Mouse (Mus musculus): ENCODE measurements around the gene Dctn3. TPM values are rescaled to one million over a fixed set of nuclear protein-coding genes. Genes with fewer than 3 reads are reported as not detected.
"Not testable (repeated sequence)": the region's sequence is repeated elsewhere in the genome, so short reads cannot be mapped to it uniquely, and the experiment has no call there.

The Dctn3 gene
- 100 to 1,000 TPM; 113 to 133 (median 119) TPM for total RNA-seq (2022)

DNA sequence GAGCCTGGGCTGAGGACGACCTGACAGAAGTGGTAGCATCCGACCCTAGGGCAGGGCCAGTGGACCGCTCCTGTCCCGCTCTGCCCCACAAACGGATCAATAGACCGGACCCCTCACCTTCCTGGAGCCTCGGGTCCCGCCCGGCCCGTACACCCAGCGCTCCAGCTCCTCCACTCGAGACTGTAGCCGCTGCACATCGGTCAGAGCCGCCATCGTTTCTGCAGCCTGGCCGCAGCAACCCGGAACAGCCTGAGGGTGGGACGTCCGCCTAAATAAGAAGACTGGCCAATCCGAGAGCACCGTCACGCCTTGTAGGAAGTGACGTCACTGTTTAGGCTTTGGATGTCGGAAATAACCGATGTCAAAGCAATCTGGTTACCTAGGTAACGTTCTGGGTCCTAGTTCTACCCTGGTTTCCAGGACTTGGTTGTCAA, at the start of gene Dctn3:
Dctn3 (minus strand) TSS at position 253 of the 434 bp plus-strand sequence.
- peak; percentile 90 for DNase-seq

DNA sequence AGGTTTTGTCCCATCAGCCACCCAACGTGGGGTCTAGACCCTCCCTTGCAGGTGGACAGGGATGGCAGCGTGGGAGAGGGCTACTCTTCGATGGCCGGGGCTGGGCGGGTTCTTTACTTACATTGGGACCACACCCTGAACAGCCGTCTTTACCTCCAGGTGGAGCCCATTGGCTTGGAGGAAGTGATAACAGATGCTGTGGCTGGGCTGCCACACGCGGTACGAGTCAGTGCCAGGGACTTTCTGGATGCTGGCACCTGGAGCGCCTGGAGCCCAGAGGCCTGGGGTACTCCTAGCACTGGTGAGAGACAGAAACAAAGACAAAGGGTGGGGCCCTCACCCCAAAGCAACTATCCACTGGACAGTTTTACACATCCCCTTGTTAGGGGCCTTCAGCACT, 44.3 kb upstream of the Dctn3 start:
- not testable (repeated sequence) for DNase-seq

DNA sequence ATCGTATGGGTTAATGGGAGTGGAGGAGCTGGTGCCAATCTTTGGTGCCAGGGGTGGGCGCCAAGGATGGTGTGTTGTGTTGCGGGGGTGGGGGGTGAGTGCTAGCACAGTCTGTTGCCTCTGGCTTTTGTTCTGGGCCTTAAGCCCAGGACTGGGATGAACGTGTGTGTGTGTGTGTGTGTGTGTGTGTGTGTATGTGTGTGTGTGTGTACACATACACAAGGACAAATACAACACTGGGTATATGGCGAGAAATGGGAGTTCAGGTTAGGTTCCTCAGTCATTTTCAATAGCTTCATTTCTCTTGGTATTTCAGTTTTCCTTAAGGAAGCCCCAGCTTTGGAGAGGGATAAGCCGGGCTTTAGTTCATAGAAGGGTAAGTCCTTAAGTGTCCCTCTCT, 40.2 kb upstream of the Dctn3 start:
- DNase-seq: not testable (repeated sequence)

DNA sequence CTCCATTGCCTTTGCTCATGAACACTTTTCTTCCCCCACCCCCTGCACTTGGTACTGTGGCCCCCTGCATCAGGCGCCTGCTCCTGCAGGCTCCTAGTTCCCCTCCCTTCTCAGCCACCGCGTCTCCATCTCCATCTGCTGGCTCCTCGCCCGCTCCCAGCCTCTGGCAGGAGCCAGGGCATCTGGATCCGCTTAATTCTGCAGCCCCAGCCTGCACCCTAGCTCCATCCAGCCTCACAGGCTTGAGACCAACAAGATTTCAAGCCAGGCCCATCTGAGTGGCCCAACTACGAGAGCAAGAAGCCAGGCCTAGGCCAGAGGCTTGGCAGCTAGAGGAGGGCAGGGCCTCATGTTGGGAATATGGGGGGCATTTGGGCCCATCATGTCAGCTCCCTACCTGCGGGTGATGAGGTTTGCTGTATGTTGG, 39.7 kb upstream of the Dctn3 start:
- not testable (repeated sequence) for DNase-seq

DNA sequence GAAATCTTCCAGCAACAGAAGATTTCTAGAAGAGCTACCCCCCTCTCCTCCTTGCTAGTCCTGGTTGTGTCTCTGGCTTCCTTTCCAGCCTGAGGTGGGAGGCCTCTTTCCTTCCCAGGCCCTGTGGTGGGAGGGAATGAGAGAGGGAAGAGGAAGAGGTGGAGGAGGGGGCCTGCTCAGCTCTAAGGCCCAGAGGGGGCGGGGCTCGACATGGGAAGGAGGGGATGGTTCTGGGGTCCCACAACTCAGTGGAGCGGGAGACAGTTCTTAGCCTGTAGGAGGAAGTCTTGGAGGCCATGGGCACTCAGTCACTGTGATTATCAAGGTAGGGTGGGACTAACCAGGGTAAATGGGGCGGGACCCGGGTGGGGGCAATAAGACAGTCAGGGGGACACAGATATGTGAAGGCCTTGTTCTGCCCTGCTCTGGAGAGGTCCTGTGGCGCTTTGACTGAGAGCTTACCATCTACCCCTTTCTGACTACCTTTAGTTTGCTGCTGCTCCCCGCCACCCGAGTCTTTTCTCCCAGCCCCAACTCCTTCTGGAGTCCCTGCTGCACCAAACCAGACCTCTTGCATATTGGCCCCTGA, 39.2 kb upstream of the Dctn3 start:
- DNase-seq: no peak

DNA sequence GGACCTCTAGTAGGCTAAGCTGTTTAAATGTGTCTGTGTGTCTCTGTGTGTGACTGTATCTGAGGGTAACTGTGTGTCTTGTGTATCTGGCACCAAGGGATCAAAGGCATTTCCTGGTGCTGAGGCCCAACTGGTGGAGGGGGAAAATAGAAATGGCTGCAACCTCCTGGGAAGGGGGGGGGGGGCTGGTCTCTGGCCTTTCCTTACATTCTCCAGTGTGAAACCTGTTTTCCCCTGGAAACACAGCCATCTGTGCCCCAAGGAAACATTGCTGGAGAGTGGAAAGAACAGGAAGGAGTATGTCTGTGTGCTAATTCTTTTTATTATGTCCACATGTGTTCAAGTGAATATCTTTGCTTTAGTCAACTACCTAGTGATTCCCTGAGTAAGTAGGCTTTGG, 38.7 kb upstream of the Dctn3 start:
- DNase-seq: no peak

DNA sequence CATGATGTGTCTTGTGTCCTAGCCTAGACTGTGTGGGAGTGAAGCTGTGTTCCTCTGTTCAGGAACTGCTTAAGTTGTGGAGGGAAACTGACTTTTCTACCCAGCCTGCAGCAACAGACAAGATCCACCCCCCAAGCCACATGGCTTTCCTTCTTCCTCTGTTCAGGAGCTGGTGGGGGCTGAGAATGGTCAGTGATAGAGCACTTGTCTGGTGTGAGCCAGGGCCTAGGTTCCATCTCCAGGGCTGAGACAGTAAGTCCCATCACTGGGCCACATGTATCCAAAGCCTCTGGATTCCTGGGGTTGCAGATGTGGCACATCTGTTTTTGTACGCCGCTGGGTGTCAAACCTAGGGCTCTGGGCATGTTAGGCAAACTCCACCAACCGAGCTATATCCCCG, 37.9 kb upstream of the Dctn3 start:
- no peak for DNase-seq

DNA sequence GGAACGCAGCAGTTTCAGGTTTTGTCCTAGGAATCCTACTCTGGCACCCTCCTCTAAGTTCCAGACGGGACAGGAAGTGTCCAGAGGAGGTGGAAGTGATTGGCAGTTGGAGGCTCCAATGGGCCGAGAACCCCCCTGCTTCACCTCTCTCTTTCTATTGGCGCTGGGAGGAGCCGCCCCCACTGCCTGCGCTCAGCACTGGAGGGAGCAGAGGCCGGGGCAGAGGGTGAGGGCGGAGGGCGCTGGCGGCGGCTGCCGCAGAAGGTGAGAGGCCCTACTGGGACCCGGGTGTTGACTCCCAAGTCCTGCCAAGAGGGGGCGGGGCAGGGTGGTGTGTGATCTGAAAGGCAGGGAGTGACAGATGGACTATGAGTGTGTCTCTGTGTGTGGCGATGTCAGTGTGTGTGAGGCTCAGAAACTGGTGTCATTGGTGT, 37.3 kb upstream of the Dctn3 start:
- DNase-seq: peak; percentile 94

DNA sequence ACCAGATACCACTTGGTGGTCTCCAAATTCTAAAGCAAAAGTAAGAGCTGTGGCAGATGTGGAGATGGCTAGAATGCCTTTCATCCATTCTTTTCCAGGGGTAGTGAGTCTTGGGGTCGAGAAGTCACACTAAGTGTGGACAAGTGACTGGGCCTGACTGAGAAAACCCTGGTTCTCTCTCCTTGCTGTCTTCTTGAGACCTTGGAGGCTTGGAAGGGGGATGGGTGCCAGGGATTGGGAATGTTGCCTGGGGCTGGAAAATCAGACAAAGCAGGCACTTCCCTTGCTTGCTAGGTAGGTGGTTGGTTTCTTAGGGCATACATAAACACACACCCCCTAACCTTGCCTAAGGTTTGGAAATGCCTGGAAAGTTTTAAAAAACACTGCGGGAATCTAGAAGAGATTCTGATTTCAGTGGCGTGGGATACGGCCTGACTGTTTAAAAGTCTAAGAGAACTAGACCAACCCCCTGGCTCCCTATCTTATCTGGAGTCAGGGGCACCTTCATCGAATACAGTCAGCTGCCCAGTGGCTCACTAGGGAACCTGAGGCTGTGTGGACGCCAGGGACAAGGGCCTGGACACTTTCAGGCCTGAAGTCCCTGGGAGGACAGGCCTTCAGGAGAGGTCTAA, 36.8 kb upstream of the Dctn3 start:
- no peak for DNase-seq

DNA sequence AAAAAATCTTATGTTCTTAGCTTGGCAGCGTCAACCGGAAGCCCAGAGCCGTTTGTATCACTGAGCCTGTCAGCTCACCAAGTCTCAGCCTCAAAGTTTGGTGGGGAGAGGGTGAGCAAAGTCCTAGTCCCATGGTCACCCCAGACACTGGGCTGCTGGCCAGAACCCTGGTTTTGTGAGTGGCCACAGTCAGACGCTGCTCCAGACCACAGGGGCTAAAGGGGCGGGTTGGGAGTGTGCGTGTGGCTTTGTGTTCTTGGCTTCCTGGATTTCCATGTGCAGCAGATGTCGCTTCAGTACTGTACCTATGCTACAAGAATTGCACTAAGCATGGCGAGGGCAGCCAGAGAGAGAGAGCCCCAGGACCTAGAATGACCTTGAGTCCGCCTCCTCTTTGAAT, 36.2 kb upstream of the Dctn3 start:
- no peak for DNase-seq

DNA sequence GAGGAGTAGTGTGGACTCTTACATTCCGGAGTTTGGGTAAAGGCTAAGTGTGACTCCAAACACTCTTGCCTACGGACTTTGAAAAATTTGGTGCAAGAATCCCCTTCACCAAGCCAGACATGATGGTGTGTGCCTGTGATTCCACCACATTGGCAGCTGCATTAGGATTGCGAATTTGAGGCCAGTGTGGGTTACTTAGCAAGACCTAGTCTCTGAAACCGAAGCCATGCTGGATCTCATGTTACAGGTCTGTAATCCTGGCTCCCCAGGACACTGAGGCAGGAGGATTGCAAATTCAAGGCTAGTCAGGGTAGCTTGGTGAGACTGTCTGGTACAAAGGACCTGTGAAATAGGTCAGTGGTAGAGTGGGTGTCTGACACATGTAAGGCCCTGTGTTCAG, 35.7 kb upstream of the Dctn3 start:
- DNase-seq: no peak

DNA sequence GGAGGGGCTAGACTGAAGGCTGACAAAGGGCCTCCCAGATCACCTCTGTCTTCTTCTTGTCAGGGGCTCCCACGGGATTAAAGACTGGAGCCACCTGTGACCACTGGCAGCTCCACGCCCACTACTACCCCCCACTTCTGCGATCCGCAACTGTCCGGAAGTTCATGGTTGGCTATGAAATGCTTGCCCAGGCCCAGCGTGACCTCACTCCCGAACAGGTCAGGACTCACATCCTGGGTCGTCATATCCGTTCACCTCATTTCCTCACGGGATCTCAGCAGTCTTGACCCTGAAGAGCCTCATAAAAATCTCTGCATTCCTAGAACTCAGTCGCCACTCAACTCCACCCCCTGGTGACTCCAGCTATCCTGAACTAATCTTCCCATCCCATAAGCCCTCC, 35.1 kb upstream of the Dctn3 start:
- DNase-seq: no peak

DNA sequence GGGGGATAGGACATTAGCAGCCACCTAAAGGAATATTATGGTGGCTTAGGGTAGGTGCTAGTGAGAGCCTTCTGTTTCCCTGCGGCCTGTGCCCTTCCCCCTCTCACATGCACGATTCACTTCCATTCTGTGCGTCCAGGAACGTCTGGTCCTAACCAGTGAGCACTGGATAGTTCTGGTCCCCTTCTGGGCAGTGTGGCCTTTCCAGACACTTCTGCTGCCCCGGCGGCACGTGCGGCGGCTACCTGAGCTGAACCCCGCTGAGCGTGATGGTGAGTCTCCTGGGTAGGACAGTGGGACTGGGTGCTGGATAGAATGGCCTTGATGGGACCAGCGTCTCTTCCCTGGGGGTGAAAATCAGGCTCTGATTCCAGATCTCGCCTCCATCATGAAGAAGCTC, 34.4 kb upstream of the Dctn3 start:
- DNase-seq: no peak

DNA sequence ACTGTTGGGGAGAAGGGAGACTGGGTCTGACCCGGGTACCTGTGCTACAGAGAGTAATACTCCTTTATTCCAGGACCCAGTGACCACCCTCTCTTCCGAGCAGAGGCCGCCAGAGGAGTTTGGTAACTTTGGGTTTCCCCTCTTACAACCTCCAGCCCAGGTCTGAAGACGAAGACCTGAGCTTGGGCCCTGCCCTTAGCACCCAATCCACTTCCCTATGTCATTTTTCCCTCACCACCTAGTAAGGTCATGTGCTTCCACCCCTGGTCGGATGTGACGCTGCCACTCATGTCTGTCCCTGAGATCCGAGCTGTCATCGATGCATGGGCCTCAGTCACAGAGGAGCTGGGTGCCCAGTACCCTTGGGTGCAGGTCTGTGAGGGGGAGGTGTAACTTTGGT, 33.5 kb upstream of the Dctn3 start:
- no peak for DNase-seq

DNA sequence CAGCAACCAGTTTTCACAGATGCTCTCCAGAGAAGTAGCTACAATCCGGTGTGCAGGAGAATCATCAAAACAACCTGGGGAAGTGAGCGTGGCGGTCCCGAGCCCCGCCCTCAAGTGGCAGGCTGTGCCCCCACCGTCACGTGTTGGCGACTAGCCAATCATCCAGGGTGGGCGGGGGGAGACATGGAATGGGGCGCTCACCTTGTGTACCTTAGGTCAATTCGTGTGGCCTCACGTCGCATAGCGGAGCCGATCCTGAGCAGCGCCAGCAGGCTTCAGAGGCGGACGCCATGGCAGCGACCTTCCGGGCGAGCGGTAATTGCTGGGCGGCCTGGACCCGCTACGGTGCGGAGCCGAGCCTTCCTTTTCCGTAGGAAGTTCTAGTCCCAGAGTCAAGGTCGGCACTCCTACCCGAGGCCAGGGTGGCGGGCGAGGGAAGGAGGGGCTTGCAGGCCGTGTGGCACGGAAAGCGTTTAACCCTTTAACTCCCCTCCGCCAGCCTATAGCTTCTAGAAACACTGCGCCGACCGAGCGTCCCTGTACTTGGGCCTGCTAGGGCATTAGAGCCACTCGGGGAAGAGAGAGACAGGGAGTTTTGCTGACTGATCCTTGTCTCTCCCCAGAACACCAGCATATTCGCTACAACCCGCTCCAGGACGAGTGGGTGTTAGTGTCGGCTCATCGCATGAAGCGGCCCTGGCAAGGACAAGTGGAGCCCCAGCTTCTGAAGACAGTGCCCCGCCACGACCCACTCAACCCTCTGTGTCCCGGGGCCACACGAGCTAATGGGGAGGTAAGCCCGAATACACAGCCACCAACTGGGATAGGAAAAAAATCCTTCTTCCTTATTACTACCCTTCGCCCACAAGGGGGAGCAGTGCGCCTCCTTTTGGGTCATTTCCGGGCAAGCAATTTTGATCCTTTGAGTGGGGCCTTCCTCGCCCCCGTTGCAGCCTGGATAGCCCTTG, 32.7 kb upstream of the Dctn3 start, which contains the start of gene Sigmar1:
Sigmar1 (minus strand) TSS at position 820 of the 968 bp plus-strand sequence.
- DNase-seq: peak; percentile 86

DNA sequence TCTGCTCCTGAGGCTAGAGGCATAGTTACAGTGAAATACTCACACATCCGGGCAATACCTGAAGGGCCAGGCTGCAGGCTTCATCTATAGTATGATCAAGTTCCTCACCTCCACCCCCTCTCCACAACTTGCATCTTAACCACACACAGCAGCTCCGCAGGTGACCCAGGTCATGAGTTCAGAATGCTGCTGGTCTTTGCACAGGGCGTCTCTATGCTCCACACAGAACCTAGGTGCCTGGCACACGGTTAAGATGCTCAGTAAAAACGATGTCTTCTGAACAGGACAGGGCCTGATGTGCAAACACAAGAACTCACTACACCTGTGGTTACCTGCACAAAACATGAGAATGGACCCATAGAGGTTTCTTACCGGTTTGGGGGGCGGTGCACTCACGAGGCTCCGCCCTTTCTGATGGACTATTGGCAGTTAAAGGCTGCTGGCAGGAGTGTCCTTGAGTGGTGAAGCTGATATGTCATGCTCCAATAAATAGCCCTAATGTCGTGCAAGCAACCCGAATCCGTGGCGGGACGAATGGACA, 31.9 kb upstream of the Dctn3 start, which contains the start of gene Galt:
Galt (plus strand) TSS at position 432 of the 541 bp plus-strand sequence.
- no peak for DNase-seq

DNA sequence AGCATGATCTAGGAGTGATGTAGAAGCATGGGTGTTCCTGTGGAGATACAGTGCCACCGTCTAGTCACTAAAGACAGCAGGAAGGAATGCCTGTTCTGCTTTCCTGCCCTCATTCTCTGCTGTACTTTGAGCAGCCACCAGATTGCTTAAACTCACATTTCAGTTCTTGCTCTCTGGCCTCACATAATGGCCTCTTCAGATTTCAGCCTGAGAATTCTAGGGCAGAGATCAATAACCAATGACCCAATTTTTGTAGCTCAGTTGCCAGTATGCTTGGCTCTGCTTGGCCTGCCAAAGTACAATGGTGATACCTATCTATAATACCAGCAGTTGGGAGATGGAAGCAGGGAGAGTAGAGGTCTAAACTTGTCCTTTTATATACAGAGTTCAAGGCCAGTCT, 22.1 kb upstream of the Dctn3 start:
- no peak for DNase-seq

DNA sequence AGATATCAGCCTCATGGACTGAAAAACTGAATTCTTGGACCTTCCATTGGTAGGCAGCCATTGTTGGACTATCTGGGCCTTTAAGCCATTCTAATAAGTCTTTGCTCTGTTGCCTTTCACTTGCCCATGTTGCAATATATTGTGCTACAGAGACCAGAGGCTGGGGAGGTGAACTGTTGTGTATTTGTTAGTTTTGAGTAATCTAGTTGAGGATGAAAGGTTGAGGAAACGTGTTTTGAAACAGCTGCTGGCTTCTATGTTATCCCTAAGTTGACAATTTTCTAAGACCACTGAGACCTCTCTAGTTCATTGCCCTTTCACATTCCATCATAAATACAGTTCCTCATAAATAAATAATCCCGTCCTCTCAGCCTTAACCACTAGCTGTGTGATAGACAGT, 21.2 kb upstream of the Dctn3 start:
- no peak for DNase-seq

DNA sequence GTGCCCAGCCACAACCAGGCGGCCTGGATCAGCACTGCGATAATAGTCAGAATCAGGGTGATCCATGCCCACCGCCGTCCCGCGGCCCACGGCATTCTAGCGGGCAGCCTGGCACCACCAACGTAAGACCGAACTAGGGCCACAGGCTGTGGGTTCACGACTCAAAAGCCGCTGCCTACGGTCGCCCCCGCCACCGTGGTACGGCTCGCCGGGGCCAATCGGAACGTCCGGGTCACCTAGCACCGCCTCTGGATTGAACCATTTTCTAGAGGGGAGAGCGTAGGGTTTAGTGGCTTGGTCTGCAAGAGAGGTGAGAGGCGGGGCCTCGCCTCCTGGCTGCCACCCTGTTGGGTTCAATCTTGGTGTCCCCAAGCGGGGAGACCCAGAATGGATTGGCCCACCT, 18.2 kb upstream of the Dctn3 start:
- peak; percentile 93 for DNase-seq

DNA sequence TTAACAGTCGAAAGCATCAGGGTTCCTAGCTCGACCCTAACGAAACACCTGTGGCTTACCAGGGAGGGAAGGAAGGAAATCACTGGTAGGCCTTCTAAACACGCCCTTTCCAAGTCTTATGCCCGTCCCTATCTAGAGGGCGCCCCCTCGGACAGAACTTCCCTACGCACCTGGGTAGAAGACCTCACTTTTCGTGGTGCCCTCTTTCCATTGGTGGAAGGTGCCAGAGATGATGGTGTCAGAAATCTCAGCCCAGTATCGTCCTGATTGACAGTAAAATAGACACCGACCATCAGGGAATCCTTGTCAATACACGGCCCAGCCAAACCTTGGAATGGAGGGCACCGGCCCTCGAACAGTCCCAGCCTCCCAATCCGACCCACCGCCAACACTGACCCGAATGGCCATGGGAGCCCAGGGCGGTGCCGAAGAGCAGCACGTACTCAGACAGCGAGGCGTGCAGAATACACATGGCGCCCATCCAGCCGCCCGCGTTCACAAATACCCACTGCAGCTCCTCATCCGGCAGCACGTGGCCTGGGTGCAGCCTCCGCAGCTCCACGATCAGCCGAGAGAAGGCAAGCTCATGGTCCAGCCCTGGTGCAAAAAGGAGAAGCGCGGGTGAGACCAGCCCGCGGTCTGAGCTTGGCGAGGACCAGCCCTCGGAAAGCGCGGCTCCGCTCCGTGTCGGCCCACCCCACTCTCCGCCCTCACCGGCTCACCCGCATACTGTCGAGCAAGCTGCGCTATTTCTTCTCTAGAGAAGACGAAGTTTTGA, 17.6 kb upstream of the Dctn3 start:
- DNase-seq: peak; percentile 60

DNA sequence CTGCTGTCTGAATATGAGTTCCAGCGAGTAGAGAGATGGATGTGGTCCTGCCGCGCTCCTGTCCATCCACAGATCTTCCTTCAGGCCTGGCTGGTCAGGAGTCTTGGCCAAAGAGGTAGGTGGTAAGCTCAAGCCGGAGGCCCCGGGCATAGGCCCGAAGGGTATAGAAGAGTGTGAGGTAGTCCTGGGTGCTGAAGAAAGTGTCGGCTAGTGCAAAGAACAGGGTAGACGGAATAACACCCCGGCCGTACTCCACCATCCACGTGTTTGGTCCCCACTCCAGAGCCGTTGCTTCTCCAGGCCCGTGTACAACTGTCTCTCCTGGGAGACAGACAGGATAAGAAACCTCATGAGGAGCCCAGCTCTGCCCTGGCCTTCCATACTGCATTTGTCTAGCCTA, 16.3 kb upstream of the Dctn3 start:
- no peak for DNase-seq

DNA sequence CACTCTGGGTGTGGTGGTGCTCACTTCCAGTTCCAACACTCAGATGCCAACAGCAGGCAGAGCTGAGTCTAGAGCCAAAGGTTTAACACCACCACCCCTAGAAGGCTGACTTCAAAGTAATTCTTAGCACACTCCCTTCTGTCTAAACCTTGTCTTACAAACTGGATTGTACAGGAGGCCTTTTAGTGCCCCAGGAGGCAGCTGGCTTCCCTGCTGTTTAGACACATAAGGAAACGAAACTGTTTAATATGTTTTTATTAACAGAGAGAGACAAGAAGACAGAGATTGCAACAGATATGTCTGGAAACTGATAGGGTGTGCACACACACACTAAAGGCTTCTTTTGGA, 15.3 kb upstream of the Dctn3 start:
- no peak for DNase-seq
